Mouse (Mus musculus) thymus, adult 2 months (tissue): ENCODE results near the gene Nanos3.

ENCODE experiments used
- CTCF ChIP-seq: fragments of 200-500 bp; IDR thresholded peaks from 2 replicates; pipeline ENCODE4 v1.5.1; 2012; ENCODE audit warnings: mild to moderate bottlenecking, control low read depth, low read length, moderate library complexity, borderline replicate concordance; ENCODE audit not compliant: control insufficient read depth, poor library complexity, insufficient read depth; ENCODE audit errors: extremely low read depth
- POLR2A ChIP-seq: fragments of 200-500 bp; IDR thresholded peaks from 2 replicates; pipeline ENCODE4 v1.6.1; 2012; ENCODE audit warnings: mild to moderate bottlenecking, low read length, control low read depth, moderate library complexity; ENCODE audit not compliant: control insufficient read depth, poor library complexity, insufficient read depth; ENCODE audit errors: extremely low read depth

- TF ChIP-seq CTCF, result no peak
- no peak for TF ChIP-seq POLR2A
Measured at GRCm38 (mm10) chr8:84206666-84207065, 21.6 kb upstream of the Nanos3 start.
